Mouse (Mus musculus): ENCODE measurements at regions not wholly inside any gene's neighbourhood (a gene's known extent, or its start where the extent isn't known, plus 50 kb on each side); places are given as distances from the start of the nearest gene placed in this dataset.

- TF ChIP-seq CTCF (IDR thresholded peaks at IDR 0.05; ENCODE audit: low read depth, low read length) = no peak
- TF ChIP-seq GATA1 (IDR thresholded peaks at IDR 0.05; ENCODE audit: borderline replicate concordance, low read length) = no peak
These were observed 61.9 kb upstream of the Picalm start for GRCm38 (mm10) chr7:90067961-90068665.
